Mouse (Mus musculus) neutrophil, adult 5-6 weeks (primary cell): ENCODE measurements around the gene Olfr1206. TPM values are rescaled to one million over a fixed set of nuclear protein-coding genes. Genes with fewer than 3 reads are reported as not detected.

Experiments used
- ATAC-seq: fragments of 151-379, 151-347 bp; 2 replicates; pipeline ENCODE4 v1.8.0; 2017; ENCODE audit warnings: mild to moderate bottlenecking, moderate TSS enrichment; ENCODE audit not compliant: insufficient number of reproducible peaks, poor library complexity, low FRiP score, severe bottlenecking; ENCODE audit errors: extremely low read depth
- total RNA-seq: library from RNA; stranded (forward); fragments of 200-1000 nt; gene quantifications from 2 replicates; pipeline ENCODE4 v1.2.3, GENCODE M21; 2017

Olfr1206 gene
- total RNA-seq: not detected in 2 replicates

- ATAC-seq: no peak
Observed at GRCm38 (mm10) chr2:88862931-88863330, at the start of gene Olfr1206. Gene Olfr1206, plus strand, starts transcription at chr2:88863231.

- ATAC-seq: no peak
Observed at GRCm38 (mm10) chr2:88814196-88814595, 48.8 kb upstream of the Olfr1206 start, which contains the start of gene Olfr1202. Gene Olfr1202, plus strand, starts transcription at chr2:88814496.

GRCm38 (mm10) chr2:88829437-88829836, 33.6 kb upstream of the Olfr1206 start, which contains the start of gene Olfr1205:
Gene Olfr1205, plus strand, starts transcription at chr2:88829737.
- no peak for ATAC-seq

GRCm38 (mm10) chr2:88838477-88838876, 24.6 kb upstream of the Olfr1206 start:
- ATAC-seq: no peak

GRCm38 (mm10) chr2:88848992-88849391, 14.0 kb upstream of the Olfr1206 start, which contains the start of gene Olfr1204:
Gene Olfr1204, plus strand, starts transcription at chr2:88849292.
- ATAC-seq: no peak

- no peak for ATAC-seq
Observed at GRCm38 (mm10) chr2:88902211-88902610, 39.2 kb downstream of the Olfr1206 start, which contains the start of gene Olfr1208. Gene Olfr1208, minus strand, starts transcription at chr2:88902311.

GRCm38 (mm10) chr2:88915057-88915456, 52.0 kb downstream of the Olfr1206 start, which contains the start of gene Olfr1209:
Gene Olfr1209, minus strand, starts transcription at chr2:88915157.
- ATAC-seq: no peak

Other genes starting within 250 kb of the Olfr1206 start
- not detected in 2 replicates for gene Olfr1191-ps1, start 222.7 kb upstream of the Olfr1206 start, total RNA-seq
- 0.12 TPM in 1 of 2 replicates, not detected in the other for gene Olfr1192-ps1, start 214.7 kb upstream of the Olfr1206 start, total RNA-seq
- gene Olfr1193, start 187.6 kb upstream of the Olfr1206 start, total RNA-seq: not detected in 2 replicates
- gene Olfr1195, start 174.0 kb upstream of the Olfr1206 start, total RNA-seq: not detected in 2 replicates
- gene Olfr1196, start 158.6 kb upstream of the Olfr1206 start, total RNA-seq: not detected in 2 replicates
- gene Olfr1197, start 130.9 kb upstream of the Olfr1206 start, total RNA-seq: not detected in 2 replicates
- gene Olfr1198, start 111.9 kb upstream of the Olfr1206 start, total RNA-seq: not detected in 2 replicates
- not detected in 2 replicates for gene Olfr1199, start 102.8 kb upstream of the Olfr1206 start, total RNA-seq
- not detected in 2 replicates for gene Olfr1200, start 92.7 kb upstream of the Olfr1206 start, total RNA-seq
- gene Olfr1201, start 70.2 kb upstream of the Olfr1206 start, total RNA-seq: not detected in 2 replicates
- gene Olfr1202, start 48.7 kb upstream of the Olfr1206 start, total RNA-seq: not detected in 2 replicates
- gene Olfr1205, start 33.5 kb upstream of the Olfr1206 start, total RNA-seq: not detected in 2 replicates
- not detected in 2 replicates for gene Olfr1204, start 13.9 kb upstream of the Olfr1206 start, total RNA-seq
- 0.25 TPM in 1 of 2 replicates, not detected in the other for gene Olfr1208, start 39.1 kb downstream of the Olfr1206 start, total RNA-seq
- not detected in 2 replicates for gene Olfr1209, start 51.9 kb downstream of the Olfr1206 start, total RNA-seq
- not detected in 2 replicates for gene Olfr1211, start 74.9 kb downstream of the Olfr1206 start, total RNA-seq
- not detected in 2 replicates for gene Olfr1212, start 90.7 kb downstream of the Olfr1206 start, total RNA-seq
- not detected in 2 replicates for gene Gm13762, start 117.0 kb downstream of the Olfr1206 start, total RNA-seq
- gene Olfr1214, start 129.4 kb downstream of the Olfr1206 start, total RNA-seq: not detected in 2 replicates
- gene Olfr1215, start 143.7 kb downstream of the Olfr1206 start, total RNA-seq: not detected in 2 replicates
- not detected in 2 replicates for gene Olfr1216, start 155.1 kb downstream of the Olfr1206 start, total RNA-seq
- gene Olfr1217, start 168.8 kb downstream of the Olfr1206 start, total RNA-seq: not detected in 2 replicates
- not detected in 2 replicates for gene Olfr1218, start 198.0 kb downstream of the Olfr1206 start, total RNA-seq
- gene Olfr1219, start 220.3 kb downstream of the Olfr1206 start, total RNA-seq: not detected in 2 replicates
- not detected in 2 replicates for gene Olfr1220, start 243.6 kb downstream of the Olfr1206 start, total RNA-seq